Mouse (Mus musculus) hindbrain, postnatal 0 days (tissue): Measurements from ENCODE around the gene Wdr78. TPM values are rescaled to one million over a fixed set of nuclear protein-coding genes. Genes with fewer than 3 reads are reported as not detected.

Experiments used
- ATAC-seq: fragments of 200-750 bp; cut with Nextera tagmentation; 2 replicates; pipeline ENCODE4 v1.8.0; 2017; ENCODE audit warnings: mild to moderate bottlenecking, moderate TSS enrichment, moderate library complexity
- DNase-seq: peaks from one replicate; pipeline ENCODE4 v3.0.0-alpha.2; 2015; ENCODE audit warnings: low spot score
- H3K27ac ChIP-seq: fragments of 300-500 bp; sonication (generic); 2 replicates; pipeline ENCODE4 v1.5.1; 2014; ENCODE audit warnings: mild to moderate bottlenecking
- H3K27me3 ChIP-seq: fragments of 300-500 bp; sonication (generic); 2 replicates; pipeline ENCODE4 v1.6.1; 2014; ENCODE audit warnings: low read length, mixed read lengths; ENCODE audit not compliant: insufficient read depth
- H3K36me3 ChIP-seq: fragments of 300-500 bp; sonication (generic); 2 replicates; pipeline ENCODE4 v1.6.1; 2014; ENCODE audit warnings: low read length, mixed read lengths; ENCODE audit not compliant: insufficient read depth
- H3K4me1 ChIP-seq: fragments of 300-500 bp; sonication (generic); 2 replicates; pipeline ENCODE4 v1.6.1; 2014; ENCODE audit warnings: antibody characterized with exemption, low read length, mixed read lengths; ENCODE audit not compliant: insufficient read depth
- H3K4me2 ChIP-seq: fragments of 300-500 bp; sonication (generic); 2 replicates; pipeline ENCODE4 v1.6.1; 2014; ENCODE audit warnings: low read depth, mild to moderate bottlenecking, low read length, moderate library complexity, mixed read lengths
- H3K4me3 ChIP-seq: fragments of 300-500 bp; sonication (generic); 2 replicates; pipeline ENCODE4 v1.5.1; 2014; ENCODE audit warnings: low read length
- H3K9ac ChIP-seq: fragments of 300-500 bp; sonication (generic); replicated peaks from 2 replicates; pipeline ENCODE4 v1.6.1; 2014; ENCODE audit warnings: mild to moderate bottlenecking, low read length, moderate library complexity, mixed read lengths
- H3K9me3 ChIP-seq: fragments of 300-500 bp; sonication (generic); 2 replicates; pipeline ENCODE4 v1.6.1; 2016; ENCODE audit warnings: low read length, mixed read lengths
- CTCF ChIP-seq: IDR thresholded peaks from 2 replicates; pipeline ENCODE4 v1.5.1; 2016; ENCODE audit warnings: antibody characterized with exemption, control low read depth, low read depth
- WGBS: fragments of 180-500 bp; shearing (Covaris S2); extraction: QIAGEN DNeasy Blood & Tissue Kit; methylation state at CpG from one replicate; pipeline ENCODE4 v1.1.7; 2014; 5-methylcytosine and 5-hydroxymethylcytosine counted together
- polyA plus RNA-seq: library from polyadenylated mRNA; unstranded; fragments of >200 nt; fragmentation: Nextera tagmentation; extraction: Ambion mirVana; gene quantifications from 2 replicates; pipeline ENCODE4 v1.2.1, GENCODE M21; 2015
- total RNA-seq: library from RNA; depleted of rRNA; stranded (reverse); fragments of >200 nt; gene quantifications from 2 replicates; pipeline ENCODE4 v1.2.3, GENCODE M21; 2014

The Wdr78 gene
- total and polyA plus RNA-seq, 2 experiments from 2014 or later: 2.8 to 4.2 TPM

- Histone ChIP-seq H3K27ac (no peak overlapping the region), H3K9me3 (no peaks in the 10 kb centered on the region), H3K36me3 (no peaks in the 10 kb centered on the region), H3K4me1 (no peaks in the 10 kb centered on the region), H3K9ac (no peak overlapping the region), H3K4me2 (no peak overlapping the region), H3K27me3 (no peaks in the 10 kb centered on the region), H3K4me3 (no peak overlapping the region)
- WGBS: 85% methylated on average over 7 of the region's 7 CpGs
- no peak for TF ChIP-seq CTCF
- no peak for ATAC-seq
- DNase-seq: no peak
Measured at GRCm38 (mm10) chr4:103027745-103028144, 86.6 kb downstream of the Wdr78 start.

GRCm38 (mm10) chr4:103026621-103027020, 87.7 kb downstream of the Wdr78 start, which contains the start of gene Insl5:
Gene Insl5, minus strand, starts transcription at chr4:103026842.
- no peak for ATAC-seq
- Histone ChIP-seq H3K9me3 (no peaks in the 10 kb centered on the region), H3K27ac (no peak within 1 kb of the TSS), H3K4me1 (no peaks in the 10 kb centered on the region), H3K36me3 (no peaks in the 10 kb centered on the region), H3K4me3 (no peak within 1 kb of the TSS), H3K4me2 (no peak within 1 kb of the TSS), H3K9ac (no peak within 1 kb of the TSS), H3K27me3 (no peaks in the 10 kb centered on the region)
- DNase-seq: no peak
- 97% methylated on average over 4 of the region's 4 CpGs for WGBS
- no peak for TF ChIP-seq CTCF

DNA sequence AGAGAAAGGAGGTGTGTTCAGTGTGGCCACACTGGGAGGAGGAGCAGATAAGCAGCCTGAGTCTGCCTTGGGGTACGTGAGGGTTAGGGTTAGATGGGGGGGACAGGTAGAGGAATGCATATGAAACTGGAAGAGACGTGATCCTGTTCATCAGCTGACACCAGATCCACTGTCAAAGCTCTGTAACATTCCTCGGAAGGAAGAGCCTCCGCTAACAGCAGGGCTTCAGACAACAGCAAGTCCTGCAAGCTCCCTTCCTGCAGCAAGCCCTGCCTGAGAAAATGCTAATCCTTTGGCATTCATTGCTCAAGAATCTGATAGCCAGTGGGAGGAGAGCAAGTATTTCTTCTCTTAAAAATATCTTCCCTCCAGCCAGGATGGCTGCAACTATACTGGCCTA, 100.9 kb downstream of the Wdr78 start:
- H3K9ac ChIP-seq: no peak overlapping the region
- H3K4me1 ChIP-seq: no peaks in the 10 kb centered on the region
- H3K36me3 ChIP-seq: no peaks in the 10 kb centered on the region
- peak; percentile 38 for DNase-seq
- ATAC-seq: 0 out of 2 replicates have a peak, but pooled peaks have one; percentile 21
- no peak overlapping the region for H3K27ac ChIP-seq
- no peaks in the 10 kb centered on the region for H3K27me3 ChIP-seq
- no peaks in the 10 kb centered on the region for H3K9me3 ChIP-seq
- TF ChIP-seq CTCF: no peak
- no peak overlapping the region for H3K4me3 ChIP-seq
- WGBS: 11% methylated on average over 4 of the region's 4 CpGs
- peak overlapping the region; percentile 27 for H3K4me2 ChIP-seq

DNA sequence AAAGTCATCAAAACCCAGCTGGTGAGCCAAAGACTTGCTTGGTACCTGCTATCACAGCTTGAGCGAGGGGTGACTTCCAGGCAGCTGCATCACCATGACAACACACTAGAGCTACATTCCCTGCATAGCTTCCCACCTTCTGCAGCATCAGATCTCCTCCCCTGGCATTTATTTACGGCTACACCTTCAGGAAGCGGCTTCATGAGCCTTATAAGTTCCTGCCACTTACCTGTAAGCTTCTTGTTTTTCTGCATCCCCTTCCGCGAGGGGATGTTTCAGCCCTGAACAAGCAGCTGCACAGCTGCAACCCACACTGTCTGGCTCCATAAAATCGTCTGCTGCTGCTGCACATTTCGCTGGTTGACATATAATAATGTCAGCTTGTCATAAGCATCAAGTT, 102.5 kb downstream of the Wdr78 start:
- Histone ChIP-seq H3K9me3 (no peaks in the 10 kb centered on the region), H3K4me2 (peak overlapping the region; percentile 27; the same call in 1 of the 2 replicates), H3K27me3 (no peaks in the 10 kb centered on the region), H3K36me3 (no peaks in the 10 kb centered on the region), H3K27ac (peak overlapping the region; percentile 64; the same call in 1 of the 2 replicates), H3K9ac (no peak overlapping the region), H3K4me3 (no peak overlapping the region), H3K4me1 (no peaks in the 10 kb centered on the region)
- WGBS: 23% methylated on average over 7 of the region's 7 CpGs
- ATAC-seq (peak; percentile 83), DNase-seq (peak; percentile 67)
- no peak for TF ChIP-seq CTCF

DNA sequence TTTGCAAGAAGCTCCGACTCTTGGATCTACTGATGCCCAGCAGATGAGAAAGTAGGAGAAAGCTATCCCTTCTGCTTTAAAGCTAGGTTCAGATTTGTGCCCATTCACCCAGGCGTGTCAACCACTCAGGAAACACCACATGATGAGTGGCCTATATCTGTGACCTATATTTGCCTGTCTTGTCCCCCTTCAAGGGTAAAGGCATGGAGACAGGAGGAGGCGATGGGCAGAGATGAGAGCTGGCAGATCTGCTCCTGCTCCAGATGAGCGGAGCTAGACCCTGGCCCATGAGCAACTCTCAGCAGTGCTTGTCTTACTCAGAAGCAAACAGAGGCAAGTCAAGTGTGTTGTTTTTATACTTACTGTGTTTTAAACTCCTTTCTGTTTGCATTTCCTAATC, 103.6 kb downstream of the Wdr78 start:
- DNase-seq (no peak), ATAC-seq (no peak)
- Histone ChIP-seq H3K4me2 (no peak overlapping the region), H3K9ac (no peak overlapping the region), H3K27ac (no peak overlapping the region), H3K4me1 (no peaks in the 10 kb centered on the region), H3K36me3 (no peaks in the 10 kb centered on the region), H3K4me3 (no peak overlapping the region), H3K9me3 (no peaks in the 10 kb centered on the region), H3K27me3 (no peaks in the 10 kb centered on the region)
- no peak for TF ChIP-seq CTCF
- 93% methylated on average over 4 of the region's 4 CpGs for WGBS

- Histone ChIP-seq H3K4me2 (no peak overlapping the region), H3K4me3 (no peak overlapping the region), H3K27me3 (no peaks in the 10 kb centered on the region), H3K4me1 (no peaks in the 10 kb centered on the region), H3K36me3 (no peaks in the 10 kb centered on the region), H3K9me3 (no peaks in the 10 kb centered on the region), H3K9ac (no peak overlapping the region), H3K27ac (no peak overlapping the region)
- TF ChIP-seq CTCF: no peak
- 18% methylated on average over 4 of the region's 4 CpGs for WGBS
- no peak for ATAC-seq
- DNase-seq: peak; percentile 17
Measured at GRCm38 (mm10) chr4:103006943-103007418, 107.4 kb downstream of the Wdr78 start.

GRCm38 (mm10) chr4:103006266-103006665, 108.1 kb downstream of the Wdr78 start:
- ATAC-seq (no peak), DNase-seq (no peak)
- Histone ChIP-seq H3K4me1 (no peaks in the 10 kb centered on the region), H3K4me3 (no peak overlapping the region), H3K9me3 (no peaks in the 10 kb centered on the region), H3K9ac (no peak overlapping the region), H3K36me3 (no peaks in the 10 kb centered on the region), H3K27ac (no peak overlapping the region), H3K27me3 (no peaks in the 10 kb centered on the region), H3K4me2 (no peak overlapping the region)
- WGBS: 76% methylated on average over 5 of the region's 5 CpGs
- TF ChIP-seq CTCF: no peak
